Mouse (Mus musculus) midbrain, embryonic 11.5 days (tissue): ENCODE results near the gene Mtg1. TPM values are rescaled to one million over a fixed set of nuclear protein-coding genes. Genes with fewer than 3 reads are reported as not detected.

Experiments
- ATAC-seq: fragments of 200-750 bp; cut with Nextera tagmentation; 2 replicates; pipeline ENCODE4 v1.8.0; 2017; ENCODE audit warnings: moderate TSS enrichment, moderate library complexity; ENCODE audit not compliant: low FRiP score
- DNase-seq: peaks from one replicate; pipeline ENCODE4 v3.0.0; 2015; ENCODE audit warnings: low spot score; ENCODE audit errors: missing footprints
- H3K27ac ChIP-seq: fragments of 300-500 bp; sonication (generic); 2 replicates; pipeline ENCODE4 v1.5.1; 2014; ENCODE audit warnings: low read depth, low read length
- H3K27me3 ChIP-seq: fragments of 300-500 bp; sonication (generic); 2 replicates; pipeline ENCODE4 v1.6.1; 2014; ENCODE audit warnings: mild to moderate bottlenecking, low read length, moderate library complexity, mixed read lengths; ENCODE audit not compliant: control insufficient read depth, insufficient read depth
- H3K36me3 ChIP-seq: fragments of 300-500 bp; sonication (generic); 2 replicates; pipeline ENCODE4 v1.6.1; 2014; ENCODE audit warnings: mild to moderate bottlenecking, low read length, moderate library complexity, mixed read lengths; ENCODE audit not compliant: control insufficient read depth, insufficient read depth
- H3K4me1 ChIP-seq: fragments of 300-500 bp; sonication (generic); 2 replicates; pipeline ENCODE4 v1.6.1; 2014; ENCODE audit warnings: low read length; ENCODE audit not compliant: control insufficient read depth, insufficient read depth
- H3K4me2 ChIP-seq: fragments of 300-500 bp; sonication (generic); 2 replicates; pipeline ENCODE4 v1.6.1; 2014; ENCODE audit warnings: mild to moderate bottlenecking, moderate library complexity
- H3K4me3 ChIP-seq: fragments of 300-500 bp; sonication (generic); 2 replicates; pipeline ENCODE4 v1.5.1; 2014; ENCODE audit warnings: low read depth, low read length
- H3K9ac ChIP-seq: fragments of 300-500 bp; sonication (generic); 2 replicates; pipeline ENCODE4 v1.6.1; 2014; ENCODE audit warnings: low read length
- H3K9me3 ChIP-seq: fragments of 300-500 bp; sonication (generic); 2 replicates; pipeline ENCODE4 v1.6.1; 2016; ENCODE audit warnings: low read length; ENCODE audit not compliant: control insufficient read depth
- WGBS: fragments of 180-500 bp; shearing (Covaris S2); extraction: QIAGEN DNeasy Blood & Tissue Kit; methylation state at CpG from one replicate; pipeline ENCODE4 v1.1.7; 2014; 5-methylcytosine and 5-hydroxymethylcytosine counted together
- polyA plus RNA-seq: library from polyadenylated mRNA; unstranded; fragments of >200 nt; fragmentation: Nextera tagmentation; extraction: Ambion mirVana; gene quantifications from 2 replicates; pipeline ENCODE4 v1.2.1, GENCODE M21; 2014

The Mtg1 gene
- polyA plus RNA-seq, 1 experiment from 2014 or later: 31.2 TPM

DNA sequence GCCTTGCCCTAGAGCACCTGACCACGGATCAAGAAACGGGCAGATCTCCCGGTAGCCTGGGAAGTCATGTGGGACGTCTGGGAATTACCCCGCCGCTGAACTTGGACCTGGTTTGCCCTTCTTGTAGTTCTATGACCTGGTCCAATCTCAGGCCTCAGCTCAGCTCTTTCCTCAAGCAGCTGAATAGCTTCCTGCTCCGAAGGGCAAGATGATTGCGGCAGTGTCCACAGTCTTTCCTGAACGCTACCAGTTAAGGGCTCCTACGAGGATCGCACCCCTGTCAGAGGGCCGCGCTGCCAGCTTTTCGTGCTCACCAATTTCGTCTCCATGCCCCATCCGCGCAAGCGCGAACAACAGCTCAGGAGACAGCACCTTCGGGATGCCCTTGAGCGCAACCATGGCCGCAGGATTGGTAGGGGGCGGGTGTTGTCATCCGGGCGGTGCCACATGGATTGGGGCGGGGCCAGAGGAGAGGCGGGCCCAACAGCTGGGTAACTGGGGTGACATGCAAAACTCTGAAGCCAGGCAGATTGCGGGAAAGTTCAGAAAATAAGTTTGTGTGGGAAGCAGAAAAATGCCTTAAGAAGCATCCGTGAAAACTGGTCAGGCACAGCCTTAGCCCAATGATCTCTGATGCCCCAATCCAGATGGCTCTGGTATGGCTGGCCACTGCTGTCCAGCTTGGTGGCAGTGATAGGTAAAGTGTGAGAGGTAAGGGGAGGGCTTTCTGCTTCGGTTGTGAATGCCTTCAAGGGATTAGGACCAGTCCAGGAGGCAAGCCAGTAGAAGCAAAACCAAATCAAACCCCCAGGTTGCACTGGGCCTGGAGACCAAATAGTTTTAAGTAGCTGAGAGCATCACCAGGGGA lies 35.1 kb upstream of the Mtg1 start, which contains the start of gene Fuom:
TSS of gene Fuom (minus strand) at position 449 of the 868 bp plus-strand sequence.
- Histone ChIP-seq H3K4me2 (peak within 1 kb of the TSS; percentile 58), H3K36me3 (peaks cover 2% of the 10 kb centered on the region), H3K27ac (no peak within 1 kb of the TSS), H3K27me3 (no peaks in the 10 kb centered on the region), H3K9me3 (no peaks in the 10 kb centered on the region), H3K4me1 (peaks cover 4% of the 10 kb centered on the region; the same call in 1 of the 2 replicates), H3K9ac (peak within 1 kb of the TSS; percentile 50), H3K4me3 (peak within 1 kb of the TSS; percentile 26)
- 2% methylated on average over 30 of the region's 30 CpGs for WGBS
- DNase-seq: peak; percentile 96
- peak; percentile 91 for ATAC-seq

DNA sequence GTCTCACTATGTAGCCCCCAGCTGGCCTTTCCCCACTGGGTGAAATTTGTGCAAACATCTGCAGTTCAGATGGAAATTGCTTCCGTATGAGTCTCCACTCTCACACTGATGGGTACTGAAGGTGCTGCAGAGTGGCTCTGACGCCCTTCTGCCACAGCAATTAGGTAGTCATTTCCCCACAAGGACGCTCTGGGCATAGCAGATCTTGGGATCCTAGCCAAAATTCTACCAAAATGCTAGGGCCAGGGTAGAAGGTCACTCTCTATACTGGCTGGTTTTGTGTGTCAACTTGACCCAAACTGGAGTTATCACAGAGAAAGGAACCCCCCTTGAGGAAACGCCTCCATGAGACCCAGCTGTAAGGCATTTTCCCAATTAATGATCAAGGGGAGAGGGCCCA lies 33.4 kb upstream of the Mtg1 start:
- Histone ChIP-seq H3K4me1 (peaks cover 4% of the 10 kb centered on the region; the same call in 1 of the 2 replicates), H3K27me3 (no peaks in the 10 kb centered on the region), H3K9me3 (no peaks in the 10 kb centered on the region), H3K4me3 (no peak overlapping the region), H3K9ac (no peak overlapping the region), H3K36me3 (peaks cover 2% of the 10 kb centered on the region), H3K4me2 (no peak overlapping the region), H3K27ac (no peak overlapping the region)
- DNase-seq (peak; percentile 49), ATAC-seq (no peak)
- WGBS: 84% methylated on average over 4 of the region's 4 CpGs

DNA sequence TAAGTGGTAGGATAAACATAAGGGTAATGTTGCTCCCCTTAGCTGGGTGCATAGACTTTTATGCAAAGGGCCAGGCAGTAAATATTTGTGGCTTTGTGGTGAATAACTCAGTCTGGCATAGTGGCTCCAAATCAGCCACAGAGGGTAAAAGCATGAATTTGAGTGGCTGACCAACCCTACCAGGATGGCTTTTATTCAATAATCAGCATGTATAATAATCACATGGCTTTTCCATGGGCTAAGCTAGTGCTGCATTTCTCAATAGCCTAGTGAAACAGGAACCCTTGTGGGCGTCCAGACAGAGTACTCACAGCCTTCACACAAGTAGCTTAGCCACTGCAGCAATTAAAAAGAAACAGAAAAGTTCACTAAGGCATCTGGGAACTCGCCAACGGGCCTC lies 25.4 kb upstream of the Mtg1 start:
- Histone ChIP-seq H3K27me3 (no peaks in the 10 kb centered on the region), H3K36me3 (peaks cover 9% of the 10 kb centered on the region), H3K27ac (no peak overlapping the region), H3K4me3 (no peak overlapping the region), H3K4me1 (0 out of 2 replicates have a peak, but pooled peaks cover 4% of the 10 kb centered on the region), H3K4me2 (no peak overlapping the region), H3K9me3 (no peaks in the 10 kb centered on the region), H3K9ac (no peak overlapping the region)
- 77% methylated on average over 3 of the region's 3 CpGs for whole genome bisulfite sequencing
- ATAC-seq: no peak
- DNase-seq: peak; percentile 26

DNA sequence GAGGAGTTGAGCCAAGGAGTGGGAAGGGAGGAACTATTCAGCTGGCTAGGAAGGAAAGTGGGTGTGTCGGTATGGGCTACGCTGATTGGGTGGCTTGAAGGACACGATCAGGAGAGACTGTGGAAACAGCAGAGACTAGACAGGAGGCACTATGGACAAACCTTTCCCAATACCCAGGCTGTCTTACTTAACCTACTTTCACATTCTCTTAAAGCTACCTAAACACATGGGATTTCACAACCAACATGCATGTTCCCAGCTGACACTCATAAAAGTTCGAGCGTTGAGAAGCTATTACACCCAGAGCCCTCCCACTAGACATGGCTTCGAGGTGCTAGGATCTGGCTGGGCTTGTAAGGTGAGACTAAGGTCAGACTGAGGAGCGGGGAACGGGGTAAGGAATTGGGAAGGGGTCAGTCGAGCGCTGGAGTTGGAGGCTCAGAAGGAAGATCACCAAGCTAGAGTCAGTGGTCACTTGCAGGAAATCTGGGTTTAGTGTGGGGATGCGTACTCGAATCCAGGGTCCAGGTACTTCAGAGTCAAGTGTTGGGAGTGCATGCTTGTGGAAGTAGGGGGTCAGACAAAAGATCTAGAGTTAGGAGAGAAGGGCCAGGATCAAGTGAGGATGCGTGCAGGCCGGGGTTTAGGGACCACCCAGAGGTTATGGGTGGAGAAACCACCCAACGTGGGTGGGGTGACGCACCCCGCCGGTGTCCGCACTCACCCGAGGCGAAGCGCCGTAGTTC lies 21.6 kb upstream of the Mtg1 start, which contains the start of gene Paox:
TSS of gene Paox (plus strand) at position 217 of the 746 bp plus-strand sequence.
- 3% methylated on average over 23 of the region's 23 CpGs for WGBS

DNA sequence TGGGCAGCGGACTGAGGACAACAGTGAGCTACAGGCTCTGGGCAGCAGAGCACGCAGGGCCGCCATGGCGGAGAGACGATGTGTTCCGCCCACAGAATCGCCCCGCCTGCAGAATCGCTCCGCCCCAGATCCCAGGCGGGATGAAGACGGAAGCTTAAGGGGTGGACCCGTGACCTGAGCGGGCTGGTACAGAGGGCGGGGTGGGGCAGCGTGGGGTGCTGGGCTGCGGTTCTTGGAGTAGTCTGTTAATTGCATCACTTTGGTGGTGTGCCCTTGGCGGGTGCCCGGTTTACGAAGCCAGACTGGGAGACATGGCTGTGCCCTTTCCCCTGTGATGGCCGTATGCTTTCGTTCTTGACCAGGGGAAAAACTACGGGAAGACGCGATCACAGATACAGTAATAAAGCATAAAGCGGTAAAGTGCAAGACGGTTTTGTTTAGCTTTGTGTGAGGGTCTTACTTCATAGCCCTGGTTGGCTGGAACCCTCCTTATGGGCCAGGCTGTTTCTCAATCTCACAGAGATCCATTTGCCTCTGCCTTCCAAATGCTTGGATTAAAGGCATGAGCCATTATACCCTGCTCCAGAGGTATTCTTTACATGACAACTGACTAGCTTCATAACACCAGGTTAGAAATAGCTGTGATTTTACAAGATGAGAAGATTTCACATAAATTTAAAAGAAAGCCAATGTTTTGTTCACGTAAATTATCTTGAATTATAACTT lies 20.9 kb upstream of the Mtg1 start, which contains the start of gene Echs1:
TSS of gene Echs1 (minus strand) at position 148 of the 726 bp plus-strand sequence.
- no peaks in the 10 kb centered on the region for H3K36me3 ChIP-seq
- H3K4me2 ChIP-seq: peak within 1 kb of the TSS; percentile 91
- WGBS: 4% methylated on average over 28 of the region's 28 CpGs
- DNase-seq (peak; percentile 96), ATAC-seq (peak; percentile 96)
- no peaks in the 10 kb centered on the region for H3K27me3 ChIP-seq
- peak within 1 kb of the TSS; percentile 80 for H3K9ac ChIP-seq
- no peak within 1 kb of the TSS for H3K27ac ChIP-seq
- no peaks in the 10 kb centered on the region for H3K9me3 ChIP-seq
- peak within 1 kb of the TSS; percentile 71 for H3K4me3 ChIP-seq
- 0 out of 2 replicates have a peak, but pooled peaks cover 4% of the 10 kb centered on the region for H3K4me1 ChIP-seq

More for the DNA sequence above, 21.6 kb upstream of the Mtg1 start, which contains the start of gene Paox:
- H3K9ac ChIP-seq: peak within 1 kb of the TSS; percentile 80
- H3K4me1 ChIP-seq: 0 out of 2 replicates have a peak, but pooled peaks cover 4% of the 10 kb centered on the region
- H3K27ac ChIP-seq: no peak within 1 kb of the TSS
- peak within 1 kb of the TSS; percentile 91 for H3K4me2 ChIP-seq
- H3K36me3 ChIP-seq: peaks cover 5% of the 10 kb centered on the region
- peak within 1 kb of the TSS; percentile 71 for H3K4me3 ChIP-seq
- ATAC-seq: peak; percentile 61
- DNase-seq: peak; percentile 94
- H3K27me3 ChIP-seq: no peaks in the 10 kb centered on the region
- no peaks in the 10 kb centered on the region for H3K9me3 ChIP-seq

DNA sequence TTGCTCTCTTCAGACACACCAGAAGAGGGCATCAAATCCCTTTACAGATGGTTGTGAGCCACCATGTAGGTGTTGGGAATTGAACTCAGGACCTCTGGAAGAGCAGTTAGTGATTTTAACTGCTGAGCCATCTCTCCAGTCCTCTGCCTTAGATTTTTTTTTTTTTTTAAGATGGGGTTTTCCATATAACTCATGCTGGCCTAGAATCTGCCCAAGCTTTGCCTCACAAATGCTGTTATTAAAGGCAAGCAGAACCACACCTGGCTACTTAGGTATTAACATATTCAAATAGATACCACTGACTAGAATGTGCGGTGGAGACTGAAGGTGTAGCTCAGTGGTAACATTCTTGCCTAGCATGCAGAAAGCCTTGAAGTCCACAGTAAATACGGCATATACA lies 16.9 kb upstream of the Mtg1 start:
- Histone ChIP-seq H3K9ac (no peak overlapping the region), H3K27me3 (no peaks in the 10 kb centered on the region), H3K4me1 (peaks cover 3% of the 10 kb centered on the region; the same call in 1 of the 2 replicates), H3K4me3 (no peak overlapping the region), H3K27ac (no peak overlapping the region), H3K36me3 (no peaks in the 10 kb centered on the region), H3K4me2 (no peak overlapping the region), H3K9me3 (no peaks in the 10 kb centered on the region)
- no peak for ATAC-seq
- 93% methylated on average over 2 of the region's 2 CpGs for WGBS
- peak; percentile 21 for DNase-seq

DNA sequence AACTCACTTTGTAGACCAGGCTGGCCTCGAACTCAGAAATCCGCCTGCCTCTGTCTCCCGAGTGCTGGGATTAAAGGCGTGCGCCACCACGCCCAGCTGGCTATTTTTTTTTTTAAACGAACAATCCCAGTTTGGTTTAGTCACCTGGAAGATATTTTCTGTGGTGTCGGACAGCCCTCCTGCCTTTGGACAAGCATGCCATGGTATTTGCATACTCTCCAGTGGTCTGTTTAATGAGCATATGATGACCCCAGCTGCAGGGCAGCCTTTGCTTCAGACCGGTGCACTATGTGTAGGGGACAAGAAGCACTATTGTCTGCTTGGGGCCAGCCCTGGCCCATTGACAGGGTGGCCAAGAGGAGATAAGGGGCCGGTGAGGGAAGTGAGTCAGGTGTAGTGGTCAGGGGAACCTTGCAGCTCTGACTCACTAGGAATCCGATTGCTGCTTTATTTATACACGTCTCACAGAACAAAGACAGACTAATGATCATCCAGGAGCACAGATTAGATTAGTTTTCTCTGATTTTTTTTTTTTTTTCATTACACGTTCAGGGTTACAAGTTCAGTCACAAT lies 15.9 kb upstream of the Mtg1 start:
- no peaks in the 10 kb centered on the region for H3K27me3 ChIP-seq
- no peaks in the 10 kb centered on the region for H3K36me3 ChIP-seq
- H3K4me3 ChIP-seq: no peak overlapping the region
- H3K4me2 ChIP-seq: no peak overlapping the region
- no peak overlapping the region for H3K9ac ChIP-seq
- peak; percentile 62 for DNase-seq
- H3K27ac ChIP-seq: no peak overlapping the region
- WGBS: 80% methylated on average over 13 of the region's 13 CpGs
- no peaks in the 10 kb centered on the region for H3K9me3 ChIP-seq
- no peaks in the 10 kb centered on the region; the same call in 1 of the 2 replicates for H3K4me1 ChIP-seq
- no peak for ATAC-seq

DNA sequence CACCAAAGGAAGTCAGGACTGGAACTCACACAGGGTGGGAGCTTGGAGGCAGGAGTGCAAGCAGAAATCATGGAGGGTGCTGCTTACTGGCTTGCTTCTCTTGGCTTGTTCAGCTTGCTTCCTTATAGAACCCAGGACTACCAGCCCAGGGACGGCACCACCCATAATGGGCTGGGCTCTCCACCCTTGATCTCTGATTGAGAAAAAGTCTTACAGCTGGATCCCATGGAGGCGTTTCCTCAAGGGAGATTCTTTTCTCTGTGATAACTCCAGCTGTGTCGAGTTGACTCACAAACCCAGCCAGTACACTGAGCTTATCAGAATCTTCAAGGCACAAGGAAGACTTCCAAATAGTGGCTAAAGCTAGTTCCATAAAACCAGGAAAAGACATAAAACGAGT lies 14.6 kb upstream of the Mtg1 start:
- Histone ChIP-seq H3K4me3 (no peak overlapping the region), H3K27me3 (no peaks in the 10 kb centered on the region), H3K4me1 (no peaks in the 10 kb centered on the region; the same call in 1 of the 2 replicates), H3K9ac (no peak overlapping the region), H3K36me3 (no peaks in the 10 kb centered on the region), H3K27ac (no peak overlapping the region), H3K4me2 (no peak overlapping the region), H3K9me3 (no peaks in the 10 kb centered on the region)
- DNase-seq (no peak), ATAC-seq (no peak)
- WGBS: 31% methylated on average over 4 of the region's 4 CpGs
